Mouse (Mus musculus): Measurements from ENCODE around the gene Igsf11.

DNA sequence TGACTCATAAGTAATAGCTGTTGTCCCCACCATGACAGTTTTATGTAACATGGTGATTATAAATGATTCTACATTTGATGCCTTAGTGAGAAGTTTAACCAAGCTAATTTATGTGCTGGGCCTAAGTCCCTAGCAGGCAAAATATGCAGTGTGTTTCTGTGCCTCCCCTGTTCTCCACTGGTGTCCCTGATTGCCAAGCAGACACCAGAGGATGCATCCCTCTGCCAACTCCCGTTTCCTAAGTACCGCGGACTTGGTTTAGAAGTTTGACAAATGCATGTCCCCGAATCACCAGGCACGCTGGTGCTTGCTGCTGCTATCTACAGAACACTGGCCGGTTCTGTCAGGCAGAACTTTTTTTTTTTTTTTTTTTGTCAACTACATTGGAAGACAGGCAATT lies 39.0 kb downstream of the Igsf11 start:
- TF ChIP-seq POLR2A (IDR thresholded peaks at IDR 0.05; ENCODE audit: insufficient read length, low read depth) (no peak), E2F4 (IDR thresholded peaks at IDR 0.05; ENCODE audit: insufficient read depth) (no peak), POLR2AphosphoS2 (IDR thresholded peaks at IDR 0.05; ENCODE audit: insufficient read length, low read depth) (no peak), CEBPB (IDR thresholded peaks at IDR 0.05; ENCODE audit: insufficient read depth, poor library complexity, severe bottlenecking) (no peak), TCF12 (IDR thresholded peaks at IDR 0.05; ENCODE audit: insufficient read depth, poor library complexity, severe bottlenecking) (no peak), MYOG (IDR thresholded peaks at IDR 0.05; ENCODE audit: control insufficient read depth in 1 of 3, insufficient read depth in 1 of 3, insufficient read length in 2 of 3, low read depth in 2 of 3) (no peak), SRF (IDR thresholded peaks at IDR 0.05; ENCODE audit: control insufficient read depth, insufficient read length, low read depth) (no peak), USF1 (IDR thresholded peaks at IDR 0.05; ENCODE audit: low read depth) (no peak), MAX (IDR thresholded peaks at IDR 0.05; ENCODE audit: low read depth) (no peak)
